13 mouse cellular contexts compared by ENCODE assay signal in the genomic region with DNA sequence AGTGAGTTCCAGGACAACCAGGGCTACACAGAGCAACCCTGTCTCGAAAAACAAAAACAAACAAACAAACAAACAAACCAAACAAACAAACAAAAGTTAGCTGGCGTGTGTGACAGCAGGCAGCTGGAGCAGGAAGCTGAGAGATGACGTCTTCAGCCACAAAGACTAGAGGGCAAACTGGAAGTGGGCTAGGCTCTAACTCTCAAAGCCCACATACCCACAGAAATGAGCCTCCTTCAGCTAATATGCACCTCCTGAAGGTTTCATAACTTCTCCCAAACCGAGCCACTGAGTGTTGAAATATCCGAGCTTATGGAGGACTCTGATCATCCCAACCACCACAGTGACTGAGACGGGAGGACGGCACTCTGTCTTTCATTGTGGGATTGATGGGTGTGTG. TPM values are rescaled to one million over a fixed set of nuclear protein-coding genes. Genes with fewer than 3 reads are reported as not detected.
"Had no signal": no experiment of that assay in that cellular context is flagged by ENCODE, and none has a peak within 500 bp of the region (broad histone marks: within the 10 kb centered on the region; RNA-seq: fewer than 3 reads in every experiment).

No protein-coding gene starts in this region.

- ATAC-seq: intestine, embryonic 15.5 days; lung, postnatal 0 days; midbrain, embryonic 15.5 days had no signal

- DNase-seq: kidney, adult 18-20 months; kidney, postnatal 10 days; kidney, postnatal 4 days; lung, adult 2 months; lung, postnatal 36 days; right cerebral cortex, postnatal 14 days had no signal

RNA-seq across cellular contexts. Expression of gene Tex26, which starts 7.0 kb away (rescaled TPM):
- total RNA-seq: layer of hippocampus, postnatal 25 days; left cerebral cortex, postnatal 14 days had no signal
- polyA plus RNA-seq: liver, embryonic 15.5 days; spleen, adult 2 months had no signal
